Mouse (Mus musculus) limb, embryonic 14.5 days (tissue): ENCODE data around the gene Gk5. TPM values are rescaled to one million over a fixed set of nuclear protein-coding genes. Genes with fewer than 3 reads are reported as not detected.

ENCODE experiments used
- ATAC-seq: fragments of 200-750 bp; cut with Nextera tagmentation; 2 replicates; pipeline ENCODE4 v1.8.0; 2017; ENCODE audit warnings: low read depth, moderate number of reproducible peaks, moderate TSS enrichment; ENCODE audit not compliant: low FRiP score
- DNase-seq: peaks from one replicate; pipeline ENCODE4 v3.0.0-alpha.2; 2015; ENCODE audit warnings: low spot score
- H3K27ac ChIP-seq: fragments of 300-500 bp; sonication (generic); replicated peaks from 2 replicates; pipeline ENCODE4 v1.5.1; 2014; ENCODE audit warnings: low read depth, mild to moderate bottlenecking, low read length, moderate library complexity, mixed read lengths
- H3K27me3 ChIP-seq: fragments of 300-500 bp; sonication (generic); 2 replicates; pipeline ENCODE4 v1.6.1; 2014; ENCODE audit warnings: low read length, mixed read lengths; ENCODE audit not compliant: control insufficient read depth, insufficient read depth
- H3K36me3 ChIP-seq: fragments of 300-500 bp; sonication (generic); 2 replicates; pipeline ENCODE4 v1.6.1; 2014; ENCODE audit warnings: mild to moderate bottlenecking, low read length, moderate library complexity, mixed read lengths; ENCODE audit not compliant: control insufficient read depth, insufficient read depth
- H3K4me1 ChIP-seq: fragments of 300-500 bp; sonication (generic); 2 replicates; pipeline ENCODE4 v1.6.1; 2014; ENCODE audit warnings: antibody characterized with exemption, low read length, mixed read lengths; ENCODE audit not compliant: control insufficient read depth, insufficient read depth
- H3K4me2 ChIP-seq: fragments of 300-500 bp; sonication (generic); replicated peaks from 2 replicates; pipeline ENCODE4 v1.6.1; 2014; ENCODE audit warnings: low read depth, mild to moderate bottlenecking, low read length, moderate library complexity; ENCODE audit not compliant: severe bottlenecking
- H3K4me3 ChIP-seq: fragments of 300-500 bp; sonication (generic); replicated peaks from 2 replicates; pipeline ENCODE4 v1.5.1; 2014; ENCODE audit warnings: low read length
- H3K9ac ChIP-seq: fragments of 300-500 bp; sonication (generic); 2 replicates; pipeline ENCODE4 v1.6.1; 2014; ENCODE audit warnings: mild to moderate bottlenecking, low read depth, low read length, moderate library complexity; ENCODE audit not compliant: severe bottlenecking
- H3K9me3 ChIP-seq: fragments of 300-500 bp; sonication (generic); 2 replicates; pipeline ENCODE4 v1.6.1; 2016; ENCODE audit warnings: low read length; ENCODE audit not compliant: control insufficient read depth
- POLR2A ChIP-seq: fragments of 200-500 bp; IDR thresholded peaks from 2 replicates; pipeline ENCODE4 v1.8.0; 2012; ENCODE audit warnings: inconsistent platforms, mild to moderate bottlenecking, moderate library complexity, borderline replicate concordance; ENCODE audit not compliant: insufficient read depth, insufficient read length; ENCODE audit errors: extremely low read depth
- WGBS: fragments of 180-500 bp; shearing (Covaris S2); extraction: QIAGEN DNeasy Blood & Tissue Kit; methylation state at CpG from one replicate; pipeline ENCODE4 v1.1.7; 2014; 5-methylcytosine and 5-hydroxymethylcytosine counted together
- polyA plus RNA-seq, 2 experiments: library from polyadenylated mRNA; depleted of rRNA in 1 of 2; stranded (reverse) in 1 of 2; unstranded in 1 of 2; fragments of >200 nt; fragmentation: Nextera tagmentation in 1 of 2; extraction: Ambion mirVana in 1 of 2; gene quantifications; 2 replicates each; pipeline versions ENCODE4 v1.2.1 to v1.2.3; 2012 to 2014

The Gk5 gene
- polyA plus RNA-seq, 2 experiments = 5.8 to 8.4 TPM

- Histone ChIP-seq H3K4me2 (no peak overlapping the region), H3K9me3 (no peaks in the 10 kb centered on the region), H3K36me3 (no peaks in the 10 kb centered on the region), H3K27ac (no peak overlapping the region), H3K27me3 (no peaks in the 10 kb centered on the region), H3K9ac (no peak overlapping the region), H3K4me1 (no peaks in the 10 kb centered on the region), H3K4me3 (no peak overlapping the region)
- DNase-seq (no peak), ATAC-seq (no peak)
- no peak for TF ChIP-seq POLR2A
These were observed 101.3 kb downstream of the Gk5 start for GRCm38 (mm10) chr9:96220419-96220818.

DNA sequence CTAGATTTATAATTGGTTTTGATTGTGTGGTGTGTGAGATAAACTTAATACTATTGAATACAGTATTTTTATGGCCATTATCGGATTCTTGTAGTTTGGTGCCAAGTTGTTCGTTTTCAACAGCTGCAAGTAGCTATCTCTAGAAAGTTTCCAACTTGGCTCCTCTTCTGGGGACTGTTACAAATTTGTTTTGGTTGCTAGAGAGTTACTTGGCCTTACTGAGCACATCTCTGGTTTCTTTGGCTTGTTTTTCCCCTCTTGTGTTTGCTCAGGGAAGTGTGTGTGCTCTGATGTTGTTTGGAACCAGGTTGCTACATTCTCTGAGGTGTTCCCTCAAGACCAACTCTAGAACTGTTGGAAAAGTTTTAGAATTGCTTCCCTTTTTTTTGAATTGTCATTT, 104.1 kb downstream of the Gk5 start:
- Histone ChIP-seq H3K4me3 (no peak overlapping the region), H3K4me2 (no peak overlapping the region), H3K27me3 (no peaks in the 10 kb centered on the region), H3K36me3 (no peaks in the 10 kb centered on the region), H3K27ac (no peak overlapping the region), H3K9me3 (no peaks in the 10 kb centered on the region), H3K4me1 (no peaks in the 10 kb centered on the region), H3K9ac (no peak overlapping the region)
- 78% methylated on average over 2 of the region's 2 CpGs for WGBS
- DNase-seq = peak; percentile 48
- ATAC-seq = no peak
- no peak for TF ChIP-seq POLR2A

DNA sequence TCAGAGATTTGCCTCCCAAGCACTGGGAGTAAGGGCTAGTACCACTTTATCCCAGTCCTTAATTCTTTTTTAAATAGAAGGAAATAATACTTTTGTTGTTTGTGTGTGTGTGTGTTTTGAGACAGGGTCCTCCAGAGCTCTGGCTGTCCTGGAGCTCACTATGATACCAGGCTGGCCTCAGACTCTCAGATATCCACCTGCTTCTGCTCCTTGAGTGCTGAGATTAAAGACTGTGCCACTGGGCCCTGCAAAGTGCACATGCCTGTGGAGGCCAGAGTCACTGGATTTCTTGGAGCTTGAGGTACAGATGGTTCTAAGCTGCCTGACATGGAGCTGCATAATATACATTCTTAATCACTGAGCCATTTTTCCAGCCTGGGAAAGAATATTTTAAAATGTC, 109.1 kb downstream of the Gk5 start:
- Histone ChIP-seq H3K4me3 (no peak overlapping the region), H3K9me3 (no peaks in the 10 kb centered on the region), H3K9ac (no peak overlapping the region), H3K36me3 (no peaks in the 10 kb centered on the region), H3K27me3 (no peaks in the 10 kb centered on the region), H3K4me2 (no peak overlapping the region), H3K27ac (no peak overlapping the region), H3K4me1 (no peaks in the 10 kb centered on the region)
- DNase-seq = no peak
- no peak for ATAC-seq
- no peak for TF ChIP-seq POLR2A

DNA sequence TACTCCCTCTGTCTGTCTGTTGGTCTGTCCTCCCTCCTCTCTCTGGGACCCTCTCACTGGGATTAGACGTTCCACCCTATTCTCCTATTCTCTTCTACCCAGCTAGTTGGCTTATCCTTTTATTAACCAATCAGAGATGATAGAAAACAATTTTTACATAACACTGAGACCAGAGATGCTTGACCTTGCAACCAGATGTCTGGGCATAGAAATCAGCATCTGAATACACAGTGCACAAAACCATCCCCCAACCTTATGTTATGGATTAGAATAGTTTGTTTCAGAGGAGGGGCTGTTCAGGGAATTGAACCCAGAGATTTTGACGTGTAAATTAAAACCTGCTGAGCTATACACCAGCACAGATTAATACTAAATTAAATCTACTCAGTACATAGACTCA, 111.1 kb downstream of the Gk5 start:
- Histone ChIP-seq H3K27ac (no peak overlapping the region), H3K4me3 (no peak overlapping the region), H3K27me3 (no peaks in the 10 kb centered on the region), H3K9me3 (no peaks in the 10 kb centered on the region), H3K9ac (no peak overlapping the region), H3K4me2 (no peak overlapping the region), H3K4me1 (no peaks in the 10 kb centered on the region), H3K36me3 (no peaks in the 10 kb centered on the region)
- WGBS = 53% methylated on average over 2 of the region's 2 CpGs
- no peak for ATAC-seq
- no peak for DNase-seq
- TF ChIP-seq POLR2A = no peak

Other genes starting within 250 kb of the Gk5 start
- gene Xrn1, start 164.6 kb upstream of the Gk5 start, polyA plus RNA-seq (2012; rRNA removed) = 14.7 and 15.4 TPM in 2 replicates
- 18.4 and 21.7 TPM in 2 replicates for gene Xrn1, start 164.6 kb upstream of the Gk5 start, polyA plus RNA-seq (2014; fragmentation: Nextera tagmentation; extraction: Ambion mirVana)
- 15.5 and 15.9 TPM in 2 replicates for gene Tfdp2, start 76.9 kb downstream of the Gk5 start, polyA plus RNA-seq (2012; rRNA removed)
- 33.0 and 37.9 TPM in 2 replicates for gene Tfdp2, start 76.9 kb downstream of the Gk5 start, polyA plus RNA-seq (2014; fragmentation: Nextera tagmentation; extraction: Ambion mirVana)
- 69.1 and 81.2 TPM in 2 replicates for gene Atp1b3, start 245.1 kb downstream of the Gk5 start, polyA plus RNA-seq (2012; rRNA removed)
- 134 and 138 TPM in 2 replicates for gene Atp1b3, start 245.1 kb downstream of the Gk5 start, polyA plus RNA-seq (2014; fragmentation: Nextera tagmentation; extraction: Ambion mirVana)